Mouse (Mus musculus): ENCODE data around the gene Mtf1. TPM values are rescaled to one million over a fixed set of nuclear protein-coding genes. Genes with fewer than 3 reads are reported as not detected.

Gene Mtf1
- polyA plus RNA-seq, 1 experiment from 2014 or later = 8.3 TPM

DNA sequence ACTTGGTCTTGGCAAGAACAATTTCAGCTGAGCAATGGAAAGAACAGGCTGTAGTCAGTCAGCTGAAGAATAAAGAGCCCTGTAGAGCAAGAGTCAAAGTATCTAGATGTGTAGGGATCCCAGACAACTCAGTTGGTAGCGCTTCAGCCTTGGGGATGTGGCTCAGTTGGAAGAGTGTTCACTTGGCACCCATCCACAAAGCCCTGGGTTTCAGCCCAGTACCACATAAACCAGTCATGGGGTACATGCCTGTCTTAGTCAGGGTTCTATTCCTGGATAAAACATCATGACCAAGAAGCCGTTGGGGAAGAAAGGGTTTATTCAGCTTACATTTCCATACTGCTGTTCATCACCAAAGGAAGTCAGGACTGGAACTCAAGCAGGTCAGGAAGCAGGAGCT is 88.0 kb downstream of the Mtf1 start:
- POLR2A ChIA-PET = no interaction called here
- in situ Hi-C loops (cut with MboI; ENCODE audit: low pct_unique_long_range_greater_than_20kb) = no loop called here

GRCm38 (mm10) chr4:124890831-124891230 is 88.9 kb downstream of the Mtf1 start:
- POLR2A ChIA-PET = no interaction called here
- in situ Hi-C loops (cut with MboI; ENCODE audit: low pct_unique_long_range_greater_than_20kb) = no loop called here
- no peak for DNase-seq (ENCODE audit: low read depth, low spot score)
- H3K27me3 ChIP-seq = peaks cover 23% of the 10 kb centered on the region
- CTCF ChIA-PET = no interaction called here
- no peak for TF ChIP-seq CTCF (IDR thresholded peaks at IDR 0.05)
- no peak for ATAC-seq

More for the DNA sequence above, 88.0 kb downstream of the Mtf1 start:
- CTCF ChIA-PET = no interaction called here
- peaks cover 21% of the 10 kb centered on the region for H3K27me3 ChIP-seq
- TF ChIP-seq CTCF (IDR thresholded peaks at IDR 0.05) = no peak
- ATAC-seq (no peak), DNase-seq (ENCODE audit: low read depth, low spot score) (no peak)

DNA sequence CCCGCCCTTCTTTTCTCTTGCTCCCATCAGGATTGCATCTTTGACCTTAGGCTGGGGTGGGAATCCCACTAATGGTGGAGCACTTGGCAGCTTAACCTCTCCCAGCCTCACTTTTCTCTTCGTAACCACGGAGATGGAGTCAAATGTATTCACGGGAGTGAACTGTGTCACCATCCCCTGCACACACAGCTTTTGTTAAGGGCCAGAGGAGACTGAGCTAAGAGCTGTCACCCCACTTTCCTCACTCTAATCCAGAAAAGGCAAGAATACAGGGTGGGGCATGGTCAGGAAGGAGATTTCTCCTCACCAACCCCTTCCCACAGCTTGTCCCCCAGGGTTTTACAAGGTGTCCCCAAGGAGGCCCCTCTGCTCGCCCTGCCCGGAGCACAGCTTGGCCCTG is 91.9 kb downstream of the Mtf1 start:
- ChIA-PET CTCF (no interaction called here), POLR2A (no interaction called here)
- ATAC-seq (no peak), DNase-seq (ENCODE audit: low read depth, low spot score) (no peak)
- TF ChIP-seq CTCF (IDR thresholded peaks at IDR 0.05) = no peak
- peaks cover 20% of the 10 kb centered on the region for H3K27me3 ChIP-seq
- in situ Hi-C loops (cut with MboI; ENCODE audit: low pct_unique_long_range_greater_than_20kb) = no loop called here

DNA sequence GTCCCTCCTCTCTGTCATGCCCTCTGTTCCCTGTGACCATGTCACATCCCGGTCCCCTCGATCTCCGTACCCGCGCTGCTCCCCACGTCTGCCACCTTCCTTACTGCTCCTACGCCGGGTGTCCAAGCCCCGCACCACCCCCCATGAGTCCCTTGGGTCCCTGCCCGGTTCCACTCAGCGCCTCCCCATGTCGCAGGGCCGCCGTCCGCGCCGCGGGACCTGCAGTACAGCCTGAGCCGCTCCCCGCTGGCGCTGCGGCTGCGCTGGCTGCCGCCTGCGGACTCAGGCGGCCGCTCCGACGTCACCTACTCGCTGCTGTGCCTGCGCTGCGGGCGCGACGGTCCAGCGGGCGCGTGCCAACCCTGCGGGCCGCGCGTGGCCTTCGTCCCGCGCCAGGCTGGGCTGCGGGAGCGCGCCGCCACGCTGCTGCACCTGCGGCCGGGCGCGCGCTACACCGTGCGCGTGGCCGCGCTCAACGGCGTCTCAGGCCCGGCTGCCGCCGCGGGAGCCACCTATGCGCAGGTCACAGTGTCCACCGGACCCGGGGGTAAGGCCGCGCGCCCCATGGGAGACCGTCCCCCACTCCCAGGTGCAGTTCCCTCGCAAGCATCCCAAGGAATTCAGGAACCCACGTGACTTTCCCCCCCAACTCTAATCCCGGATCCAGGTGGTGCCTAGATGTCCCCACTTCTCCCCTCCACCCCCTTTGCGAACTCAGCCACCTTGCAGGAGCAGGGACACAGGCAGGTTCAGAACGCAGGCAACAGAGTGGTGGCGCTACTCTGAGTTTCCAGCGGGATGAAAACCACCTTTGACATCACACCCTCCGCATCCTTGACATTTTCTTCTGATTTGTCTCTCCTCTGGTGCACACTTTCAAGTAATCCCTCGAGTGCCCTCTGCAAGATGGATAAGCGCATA is 92.9 kb downstream of the Mtf1 start:
- TF ChIP-seq CTCF (IDR thresholded peaks at IDR 0.05) = no peak
- ATAC-seq (no peak), DNase-seq (ENCODE audit: low read depth, low spot score) (no peak)
- in situ Hi-C loops (cut with MboI; ENCODE audit: low pct_unique_long_range_greater_than_20kb) = no loop called here
- H3K27me3 ChIP-seq = peaks cover 26% of the 10 kb centered on the region
- POLR2A ChIA-PET = no interaction called here
- CTCF ChIA-PET = no interaction called here

GRCm38 (mm10) chr4:124898428-124898827 is 96.5 kb downstream of the Mtf1 start:
- ChIA-PET CTCF (no interaction called here), POLR2A (no interaction called here)
- in situ Hi-C loops (cut with MboI; ENCODE audit: low pct_unique_long_range_greater_than_20kb) = no loop called here
- ATAC-seq (no peak), DNase-seq (ENCODE audit: low read depth, low spot score) (no peak)
- peaks cover 26% of the 10 kb centered on the region for H3K27me3 ChIP-seq
- TF ChIP-seq CTCF (IDR thresholded peaks at IDR 0.05) = no peak

Other genes with a start within 250 kb of the Mtf1 start
- not detected for gene 3100002H09Rik, start 191.3 kb upstream of the Mtf1 start, polyA plus RNA-seq (2021)
- 0.24 TPM for gene Pou3f1, start 145.3 kb upstream of the Mtf1 start, polyA plus RNA-seq (2021)
- gene Utp11, start 108.5 kb upstream of the Mtf1 start, polyA plus RNA-seq (2021) = 40.6 TPM
- gene Fhl3, start 101.4 kb upstream of the Mtf1 start, polyA plus RNA-seq (2021) = 35.5 TPM
- 59.3 TPM for gene Sf3a3, start 87.3 kb upstream of the Mtf1 start, polyA plus RNA-seq (2021)
- gene Inpp5b, start 60.3 kb upstream of the Mtf1 start, polyA plus RNA-seq (2021) = 15.6 TPM
- gene Yrdc, start 48.6 kb downstream of the Mtf1 start, polyA plus RNA-seq (2021) = 38.1 TPM
- gene 1110065P20Rik, start 49.1 kb downstream of the Mtf1 start, polyA plus RNA-seq (2021) = 53.9 TPM
- not detected for gene Maneal, start 60.1 kb downstream of the Mtf1 start, polyA plus RNA-seq (2021)
- not detected for gene Epha10, start 78.8 kb downstream of the Mtf1 start, polyA plus RNA-seq (2021)
- gene 9930104L06Rik, start 134.9 kb downstream of the Mtf1 start, polyA plus RNA-seq (2021) = 8.9 TPM
- gene Cdca8, start 137.2 kb downstream of the Mtf1 start, polyA plus RNA-seq (2021) = 42.9 TPM
- not detected for gene Rspo1, start 184.3 kb downstream of the Mtf1 start, polyA plus RNA-seq (2021)
- gene Gnl2, start 214.5 kb downstream of the Mtf1 start, polyA plus RNA-seq (2021) = 41.6 TPM